Mouse (Mus musculus) thymus, postnatal 36 days (tissue): Measurements from ENCODE around the gene Zfp418.
"Not testable (repeated sequence)": the region's sequence is repeated elsewhere in the genome, so short reads cannot be mapped to it uniquely, and the experiment has no call there.

Source experiments
- DNase-seq, 2 experiments: peaks; one replicate each; pipeline ENCODE4 v3.0.0; 2022; ENCODE audit warnings: mixed read lengths in 2 of 2

Gene Zfp418

DNA sequence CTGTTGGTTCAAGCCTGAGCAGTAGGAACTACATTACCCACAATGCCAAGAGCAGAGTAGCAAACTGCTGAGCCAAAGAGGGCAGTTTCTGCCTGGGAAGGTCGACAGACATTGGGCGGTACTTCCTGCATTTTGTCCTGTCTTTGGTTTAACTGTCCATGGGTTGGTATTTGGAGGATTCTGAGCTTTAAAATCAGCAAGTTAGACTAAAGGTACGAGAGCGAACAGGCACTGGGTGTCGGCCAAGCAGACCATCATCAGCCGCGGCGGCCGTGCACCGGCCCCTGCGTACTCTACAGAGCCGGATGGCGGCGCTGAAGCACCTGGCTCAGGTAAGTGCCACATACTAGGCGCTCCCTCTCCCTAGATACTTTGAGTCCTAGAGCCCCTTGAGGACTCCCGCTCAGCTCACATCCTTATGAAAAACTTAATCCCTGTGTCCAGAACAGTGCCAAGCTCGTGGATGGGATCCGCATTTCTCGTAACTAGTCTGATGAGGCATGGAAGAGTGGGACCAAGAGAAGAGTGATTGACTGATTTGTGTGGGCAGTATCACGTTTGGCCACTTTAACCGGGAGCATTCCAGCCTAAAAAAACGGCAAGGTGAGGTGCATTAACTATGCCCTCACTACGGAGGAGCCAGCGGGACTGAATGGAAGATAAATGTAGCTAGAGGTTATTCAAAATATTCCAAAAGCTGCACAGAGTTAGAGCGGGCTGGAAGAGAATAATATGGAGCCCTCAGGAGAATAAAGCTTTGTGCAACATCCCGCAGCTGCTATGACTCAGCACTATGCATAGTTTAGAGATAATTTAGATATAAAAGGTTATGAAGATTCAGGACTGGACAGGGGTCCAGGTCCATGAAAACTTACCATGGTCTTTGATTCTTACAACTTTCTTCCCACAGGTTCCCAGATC, at the start of gene Zfp418:
Gene Zfp418, plus strand, starts transcription at position 104 of the 921 bp plus-strand sequence.
- DNase-seq = peak; percentile 17 to 25

DNA sequence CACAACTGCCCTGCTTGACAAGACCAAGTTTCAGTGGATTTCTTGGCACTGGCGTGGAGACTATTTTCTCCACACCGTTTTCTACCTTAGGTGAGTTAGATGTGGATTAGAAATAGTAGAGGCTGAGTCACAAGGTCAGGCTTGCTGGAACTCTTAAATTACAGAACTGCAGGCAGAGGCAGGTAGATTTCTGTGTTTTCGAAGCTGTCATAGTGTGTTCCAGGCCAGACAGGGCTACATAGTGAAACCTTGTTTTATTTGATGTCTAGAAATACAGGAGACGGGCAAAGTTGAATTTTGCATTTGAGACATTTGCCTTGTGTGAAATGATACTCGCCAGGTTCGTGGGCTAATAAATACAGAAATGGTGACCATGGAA, 49.5 kb upstream of the Zfp418 start:
- DNase-seq = no peak

DNA sequence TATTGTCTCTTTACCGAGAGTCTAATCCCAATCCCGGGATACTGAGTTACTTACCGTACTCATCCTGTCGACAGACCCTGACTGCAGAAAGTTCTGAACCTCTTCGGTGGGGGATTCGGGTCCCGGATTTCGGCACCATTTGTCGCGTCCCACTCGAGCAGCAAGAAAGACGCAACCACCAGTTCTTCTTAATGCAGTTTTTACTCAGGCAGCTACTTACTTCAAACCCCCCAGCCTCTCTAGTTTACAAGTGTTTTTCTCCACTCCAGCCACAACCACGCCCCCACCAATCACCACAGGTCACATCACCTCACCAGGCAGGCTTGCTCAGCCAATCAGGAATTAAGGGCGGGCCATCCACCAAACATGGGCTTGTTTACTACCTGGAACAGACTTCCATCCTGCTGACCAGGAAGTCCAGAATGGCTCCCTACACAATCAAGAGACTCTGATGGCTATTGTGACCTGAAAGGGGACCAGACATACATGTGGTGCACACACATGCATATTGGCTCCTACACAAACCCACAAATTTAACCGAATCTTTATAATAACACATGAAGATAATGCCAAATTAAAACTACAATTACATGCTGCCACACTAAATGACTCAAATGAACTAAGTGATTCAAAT, 40.5 kb upstream of the Zfp418 start:
- DNase-seq = not testable (repeated sequence)

DNA sequence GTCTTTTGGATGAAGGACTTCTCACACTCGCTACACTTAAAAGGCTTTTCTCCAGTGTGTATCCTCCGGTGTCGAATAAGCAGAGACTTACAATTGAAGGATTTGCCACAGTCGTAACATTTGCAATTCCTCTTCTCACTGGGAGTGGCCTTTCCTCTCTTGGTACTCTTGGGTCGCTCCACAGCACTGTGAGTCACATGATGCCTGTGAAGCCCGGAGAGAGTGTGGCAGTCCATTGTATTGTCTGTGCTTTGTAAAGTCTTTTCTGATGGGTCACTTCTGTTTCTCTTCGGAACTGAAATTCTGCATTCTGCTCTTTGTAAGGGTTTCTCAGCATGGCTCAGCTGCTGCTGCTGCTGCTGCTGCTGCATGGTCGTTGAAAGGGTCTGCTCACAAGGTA, 38.4 kb upstream of the Zfp418 start:
- DNase-seq = no peak

DNA sequence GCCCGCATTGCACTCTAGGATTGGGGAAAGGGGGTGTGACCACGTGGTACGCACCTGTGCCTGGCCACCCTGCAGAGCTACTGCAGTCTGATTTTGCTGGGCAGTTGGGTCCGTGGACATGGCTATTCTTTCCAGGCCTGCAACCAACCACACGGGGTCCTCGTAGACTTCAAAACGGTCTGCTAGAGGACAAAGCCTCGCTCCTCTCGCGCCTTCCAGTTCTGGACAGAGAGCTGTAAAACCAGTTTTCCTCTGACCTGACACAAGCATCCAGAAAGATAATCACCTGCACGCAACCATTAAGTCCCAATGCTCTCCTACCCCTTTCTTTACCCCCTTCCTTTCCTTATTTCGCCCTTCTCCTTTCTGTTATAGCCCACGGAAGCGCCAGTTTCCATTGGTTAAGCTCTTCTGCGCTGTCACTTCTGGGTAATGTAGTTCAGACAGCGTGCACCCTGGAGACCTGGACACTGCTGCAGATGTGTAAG, 34.7 kb upstream of the Zfp418 start, which contains the start of gene Zfp773:
Gene Zfp773, minus strand, starts transcription at position 377 of the 488 bp plus-strand sequence.
- DNase-seq = peak; percentile 27 to 39

DNA sequence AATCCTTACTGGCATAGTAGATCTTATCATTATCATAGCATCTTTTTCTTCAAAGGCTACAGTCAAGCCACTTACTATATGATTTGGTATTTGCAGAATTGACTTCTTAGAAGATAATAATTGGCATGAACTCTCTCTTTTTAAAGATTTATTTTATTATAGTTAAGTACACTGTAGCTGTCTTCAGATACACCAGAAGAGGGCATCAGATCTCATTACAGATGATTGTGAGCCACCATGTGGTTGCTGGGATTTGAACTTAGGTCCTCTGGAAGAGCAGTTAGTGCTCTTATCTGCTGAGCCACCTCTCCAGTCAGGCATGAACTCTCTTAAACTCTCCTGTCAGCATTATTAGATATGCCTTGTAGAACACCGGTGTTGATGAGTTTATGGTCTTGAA, 26.9 kb upstream of the Zfp418 start:
- no peak for DNase-seq

DNA sequence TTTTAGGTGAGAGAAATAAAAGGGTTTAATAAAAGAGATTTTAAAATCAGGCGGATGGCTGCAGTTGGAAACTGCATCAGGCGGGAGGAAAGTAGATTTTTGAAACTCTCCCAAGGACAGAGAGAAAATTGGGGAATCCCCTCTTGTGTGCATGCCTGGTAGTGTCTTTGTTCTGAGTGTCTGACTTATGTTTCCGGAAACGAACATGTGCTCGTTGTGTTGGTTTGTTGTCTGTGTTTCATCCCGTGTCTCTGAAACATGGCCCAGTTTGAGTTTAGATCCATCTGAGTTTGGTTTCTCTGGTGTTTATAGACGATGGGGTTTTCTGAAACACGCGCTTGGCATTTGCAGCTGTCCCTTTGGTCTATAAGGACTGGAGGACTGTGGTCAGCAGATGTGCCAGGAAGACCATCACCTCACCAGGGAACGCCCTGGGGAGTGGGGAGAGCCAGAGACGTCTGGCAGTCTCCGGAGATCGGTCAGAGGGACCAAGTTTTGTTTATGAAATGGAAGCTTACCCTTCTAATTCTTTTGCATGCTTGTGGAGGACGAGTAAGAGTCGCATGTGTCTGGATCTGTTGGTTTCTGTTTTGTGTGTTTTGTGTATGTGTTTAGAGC, 25.0 kb upstream of the Zfp418 start:
- no peak for DNase-seq

DNA sequence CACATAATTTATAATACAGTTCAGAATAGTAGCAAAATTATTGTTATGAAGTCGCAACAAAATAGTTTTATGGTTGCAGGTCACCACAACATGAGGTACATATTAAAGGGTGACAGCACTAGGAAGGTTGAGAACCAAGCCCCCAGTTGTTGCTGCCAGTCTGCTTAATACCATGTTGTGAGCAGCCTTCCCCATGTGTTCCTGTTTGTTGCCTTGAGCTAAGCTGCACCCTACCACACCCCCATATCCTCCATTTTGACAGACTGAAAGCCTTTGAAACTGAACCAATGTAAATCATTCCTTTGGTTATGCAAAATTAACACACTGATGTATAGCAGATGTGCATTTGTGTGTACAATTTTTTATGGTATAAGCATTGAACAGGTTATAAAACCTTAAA, 14.8 kb downstream of the Zfp418 start:
- no peak for DNase-seq

DNA sequence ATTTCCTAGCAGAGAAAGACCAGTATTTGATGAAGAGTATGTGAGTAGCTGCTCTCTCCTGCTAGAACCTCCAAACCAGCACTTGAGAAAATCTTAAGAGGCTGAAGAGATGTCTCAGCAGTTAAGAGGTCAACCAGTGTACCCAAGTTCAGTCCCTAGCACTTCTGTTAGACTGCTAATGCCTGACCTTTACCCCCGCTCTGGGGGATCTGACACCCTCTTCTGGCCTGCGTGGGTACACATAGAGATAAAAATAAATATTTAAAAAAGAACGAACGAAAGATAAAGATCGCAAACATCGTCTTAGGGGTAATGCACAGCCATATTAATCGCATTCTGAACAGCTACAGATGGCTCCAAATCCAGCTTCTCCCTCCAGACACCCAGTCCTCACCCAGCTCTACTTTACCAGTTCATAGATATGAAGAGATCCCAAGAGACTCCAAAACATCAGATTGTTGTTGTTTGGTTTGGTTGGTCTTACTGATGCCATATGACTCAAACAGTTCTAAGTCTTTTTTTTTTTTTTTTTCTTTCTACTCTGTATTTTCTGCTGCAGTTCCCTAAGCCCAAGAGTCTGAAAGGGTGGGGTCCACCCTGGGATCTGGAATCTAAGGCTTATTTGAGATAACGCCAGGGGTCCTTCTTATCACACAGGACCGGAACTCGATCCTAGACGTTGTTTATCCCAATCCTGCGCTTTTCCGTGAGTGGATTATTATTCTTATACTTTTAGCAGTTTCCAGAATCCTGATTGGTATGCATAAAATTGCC, 16.5 kb downstream of the Zfp418 start:
- DNase-seq = no peak

DNA sequence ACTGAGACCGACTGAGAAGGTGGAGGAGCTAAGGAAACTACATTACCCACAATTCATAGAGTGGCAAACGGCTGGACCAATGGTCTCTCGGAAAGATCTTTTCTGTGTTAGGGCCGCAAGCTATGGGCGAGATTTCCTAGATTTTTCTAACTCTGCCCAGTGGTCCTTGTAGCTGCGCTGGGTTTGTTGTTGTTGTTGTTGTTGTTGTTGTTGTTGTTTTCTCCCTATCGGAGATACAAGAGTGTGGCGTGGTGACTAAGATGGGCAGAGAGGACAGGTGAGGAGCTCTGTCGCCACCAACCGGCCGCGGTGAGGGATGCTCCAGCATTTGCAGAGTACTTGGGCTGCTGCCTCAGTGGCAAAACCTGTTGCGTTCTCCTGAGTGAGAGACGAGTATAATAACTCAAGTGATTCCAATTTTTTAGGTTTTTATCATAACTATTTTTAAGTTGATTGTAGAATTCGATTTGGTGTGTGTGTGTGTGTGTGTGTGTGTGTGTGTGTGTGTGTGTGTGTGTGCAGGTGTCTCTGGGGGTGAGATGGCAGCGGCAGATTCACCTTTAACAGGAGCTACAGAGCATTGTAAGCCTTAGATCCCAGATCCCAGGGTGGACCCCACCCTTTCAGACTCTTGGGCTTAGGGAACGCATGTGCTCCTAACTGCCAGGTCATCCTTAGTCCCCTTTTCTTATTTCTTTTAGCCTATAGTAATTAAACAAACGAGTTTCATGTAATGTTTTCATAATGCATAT, 17.2 kb downstream of the Zfp418 start:
- DNase-seq = peak; percentile 71 to 72

DNA sequence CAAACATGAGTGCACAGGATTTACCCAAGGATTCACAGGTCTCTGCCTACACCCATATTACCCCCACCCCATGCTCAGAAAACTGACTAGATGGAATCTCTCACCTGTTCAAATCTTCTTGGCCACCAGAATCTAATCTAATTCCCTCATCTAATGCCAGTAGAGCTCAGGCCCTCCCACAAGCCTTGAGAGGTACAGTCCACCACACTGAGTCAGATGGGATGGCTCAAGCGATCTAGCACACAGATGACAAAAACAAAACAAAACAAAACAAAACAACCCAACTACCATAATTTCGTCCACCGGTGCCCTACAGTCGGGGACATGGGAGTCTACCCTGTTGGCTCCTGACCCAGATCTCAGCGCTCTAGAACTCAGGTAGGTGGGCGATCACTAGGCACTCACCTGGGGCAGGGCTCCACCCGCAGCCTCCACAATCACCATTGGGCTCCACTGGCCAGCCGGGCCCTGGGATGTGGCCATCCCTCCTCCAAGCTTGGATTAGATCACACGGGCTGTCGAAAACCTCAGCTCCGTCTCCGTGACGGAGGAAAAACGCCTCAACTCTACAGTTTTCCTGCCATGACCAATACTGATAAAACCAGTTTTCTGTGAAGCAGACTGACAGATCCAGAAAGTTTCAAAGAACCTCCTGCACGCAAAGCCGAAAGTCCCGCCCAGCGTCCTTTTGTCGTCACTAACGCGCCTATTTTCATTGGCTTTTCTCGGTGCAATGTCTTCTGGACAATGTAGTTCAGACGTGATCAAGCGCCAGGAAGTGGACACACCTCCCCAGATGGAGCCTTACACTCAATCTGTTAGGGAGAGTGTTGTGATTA, 38.4 kb downstream of the Zfp418 start, which contains the start of gene Zfp772:
Gene Zfp772, minus strand, starts transcription at position 686 of the 839 bp plus-strand sequence.
- DNase-seq = peak; percentile 45 to 54
